Mouse (Mus musculus): ENCODE results near the gene Ulk4.

DNA sequence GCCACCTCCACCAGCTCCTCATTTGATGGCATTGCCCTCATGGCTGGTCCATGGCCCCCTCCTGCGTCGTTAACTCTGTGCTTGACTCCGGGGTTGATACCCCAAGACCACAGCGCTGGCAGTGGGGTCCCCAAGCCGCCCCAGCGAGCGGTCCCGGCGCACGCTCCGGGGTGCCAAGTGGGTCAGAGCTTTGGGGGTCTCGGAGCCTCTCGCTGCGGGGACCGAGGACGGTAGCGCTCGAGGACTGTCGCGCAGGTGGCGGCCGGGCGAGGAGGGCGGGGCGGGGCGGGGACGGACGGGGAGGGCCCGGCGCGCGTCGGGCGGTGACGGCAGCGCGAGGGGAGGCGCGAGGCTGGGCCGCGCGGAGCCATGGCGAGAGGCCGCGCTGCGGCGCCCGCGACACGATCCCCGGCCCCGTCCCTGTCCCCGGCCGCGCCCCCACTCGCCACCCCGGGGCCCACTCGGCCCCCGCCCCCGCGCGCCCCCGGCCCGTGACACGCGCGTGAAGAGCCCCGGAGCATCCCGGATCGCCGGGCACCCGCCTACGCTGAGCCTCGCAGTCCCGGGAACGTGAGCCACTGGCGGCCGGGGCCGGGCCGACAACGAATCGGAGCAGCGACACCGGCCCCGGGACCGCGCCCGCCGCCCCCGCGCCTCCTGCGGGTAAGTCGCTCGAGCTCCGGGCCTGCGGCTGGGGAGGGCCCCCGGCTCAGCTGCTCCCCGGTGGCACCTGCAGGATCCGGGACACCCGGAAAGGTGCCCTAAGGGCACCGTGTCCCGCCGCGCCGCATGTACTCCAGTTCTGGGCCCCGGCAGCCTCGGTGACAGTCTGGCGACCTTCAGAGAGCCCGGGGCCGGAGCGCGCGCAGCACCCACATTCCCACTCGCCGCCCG, 20.4 kb upstream of the Ulk4 start, which contains the start of gene Trak1:
- TF ChIP-seq CEBPB (IDR thresholded peaks at IDR 0.05; ENCODE audit: low read depth) (no peak), CTCF (IDR thresholded peaks at IDR 0.05; ENCODE audit: control insufficient read depth, insufficient read depth, insufficient read length) (peak; percentile 10), MAX (IDR thresholded peaks at IDR 0.05) (no peak), USF1 (IDR thresholded peaks at IDR 0.05; ENCODE audit: low read depth) (no peak), FOSL1 (IDR thresholded peaks at IDR 0.05; ENCODE audit: insufficient read depth, low read length, poor library complexity, severe bottlenecking) (no peak), MYOD1 (IDR thresholded peaks at IDR 0.05; ENCODE audit: control insufficient read depth, insufficient read length, low read depth) (no peak), MYOG (IDR thresholded peaks at IDR 0.05; ENCODE audit: control insufficient read depth, extremely low read depth, insufficient read length) (no peak)

Measured in C2C12 (cell line).